Mouse (Mus musculus) v-Abl transformed pro-B cells (cell line): ENCODE results near the gene Dhx35.

Experiments
- in situ Hi-C, 2 experiments: fragments of 400-800 bp; cut with MboI; formaldehyde crosslinking; loops; one replicate each; pipeline ENCODE4 v1.15.1; 2025; ENCODE audit not compliant: unreplicated experiment in 2 of 2

Dhx35 gene

DNA sequence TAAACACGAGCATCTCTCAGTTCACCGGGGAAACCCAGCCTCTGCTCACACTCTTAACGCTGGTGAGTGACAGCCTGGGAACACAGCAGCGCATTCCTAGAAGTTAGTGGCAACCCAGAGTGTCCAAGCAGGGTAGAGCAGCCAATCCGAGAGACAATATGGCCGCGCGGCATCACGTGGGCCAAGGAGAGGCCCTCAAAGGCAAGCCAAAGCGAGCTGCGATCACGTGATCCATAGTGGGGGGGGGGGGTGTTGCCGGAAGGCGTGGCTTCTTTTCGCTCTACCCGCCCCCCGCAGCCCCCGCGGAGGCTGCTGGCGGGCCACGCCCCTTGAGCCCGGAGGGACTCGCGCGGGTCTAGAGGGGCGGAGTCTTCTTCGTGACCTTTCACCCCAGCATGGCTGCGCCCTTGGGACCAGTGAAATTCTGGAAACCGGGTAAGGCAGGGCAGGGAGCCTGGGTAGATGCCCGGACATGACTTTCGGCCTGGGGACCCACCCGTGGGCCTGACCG is at the start of gene Dhx35:
Dhx35 (plus strand) TSS at position 314 of the 511 bp plus-strand sequence.
- in situ Hi-C loops: no loop called here

DNA sequence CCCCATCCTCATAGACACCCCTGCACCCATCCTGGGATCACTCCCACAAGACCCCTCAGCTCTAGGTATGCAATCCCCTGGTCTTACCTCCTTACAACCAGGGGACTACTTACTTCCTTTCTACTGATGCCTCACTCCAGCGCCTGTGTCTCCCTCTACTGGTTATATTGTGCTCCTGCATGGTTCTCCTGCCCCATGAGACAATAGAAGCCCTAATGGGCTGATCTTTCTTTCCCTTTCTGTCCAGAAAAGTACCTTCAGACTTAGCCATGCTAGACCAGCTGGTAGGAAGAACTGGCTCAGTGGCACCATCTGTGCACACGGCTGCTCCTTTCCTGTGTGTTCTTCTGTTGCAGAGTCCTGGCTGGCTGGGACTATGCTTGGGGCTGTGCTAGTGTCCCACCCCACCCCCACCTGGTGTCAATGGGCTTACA is 49.5 kb upstream of the Dhx35 start:
- in situ Hi-C loops: loop anchor here (5.0 kb wide), 3 partner anchors 38 to 198 kb away; no protein-coding TSS in a partner anchor

DNA sequence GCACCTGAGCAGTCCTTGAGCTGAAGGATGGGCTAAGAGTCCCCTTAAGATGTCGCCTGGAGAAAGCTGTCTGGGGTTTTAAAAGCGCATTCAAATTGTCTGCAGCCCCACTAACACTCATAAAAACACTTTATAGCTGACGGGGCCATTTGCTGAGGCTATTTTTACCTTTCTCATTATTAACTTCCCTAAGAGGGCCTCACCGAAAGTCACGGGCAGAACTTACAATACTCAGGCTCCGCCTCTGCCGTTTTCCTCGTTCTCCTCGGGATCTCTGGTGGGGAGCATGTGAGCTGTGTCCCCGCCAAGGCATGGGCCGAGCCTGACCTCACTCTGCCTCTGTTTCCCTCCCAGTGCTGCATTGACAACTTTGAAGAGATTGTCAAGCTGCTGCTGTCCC is 48.4 kb upstream of the Dhx35 start:
- in situ Hi-C loops: loop anchor here (5.0 kb wide), 3 partner anchors 39 to 199 kb away; no protein-coding TSS in a partner anchor

DNA sequence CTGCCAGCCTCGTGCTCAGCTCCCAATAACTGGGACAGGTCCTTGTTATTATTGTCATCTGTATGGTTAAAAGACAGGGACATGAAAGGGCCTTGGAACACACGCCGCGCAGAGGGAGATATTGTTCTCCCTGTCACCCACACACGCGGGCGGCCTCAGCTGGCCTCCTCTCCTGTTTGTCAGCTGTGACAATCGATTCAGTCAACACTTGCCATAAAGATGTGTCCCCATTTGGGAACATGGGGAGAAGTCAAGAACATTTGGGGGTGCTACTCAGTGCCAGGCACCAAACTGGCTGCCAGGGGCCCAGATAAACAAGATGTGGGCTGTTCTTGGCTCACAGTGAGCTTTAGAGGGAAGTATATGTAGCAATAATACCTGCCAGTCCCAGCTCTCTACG is 45.2 kb upstream of the Dhx35 start:
- in situ Hi-C loops: loop anchor here (5.0 kb wide), 3 partner anchors 42 to 202 kb away; no protein-coding TSS in a partner anchor

DNA sequence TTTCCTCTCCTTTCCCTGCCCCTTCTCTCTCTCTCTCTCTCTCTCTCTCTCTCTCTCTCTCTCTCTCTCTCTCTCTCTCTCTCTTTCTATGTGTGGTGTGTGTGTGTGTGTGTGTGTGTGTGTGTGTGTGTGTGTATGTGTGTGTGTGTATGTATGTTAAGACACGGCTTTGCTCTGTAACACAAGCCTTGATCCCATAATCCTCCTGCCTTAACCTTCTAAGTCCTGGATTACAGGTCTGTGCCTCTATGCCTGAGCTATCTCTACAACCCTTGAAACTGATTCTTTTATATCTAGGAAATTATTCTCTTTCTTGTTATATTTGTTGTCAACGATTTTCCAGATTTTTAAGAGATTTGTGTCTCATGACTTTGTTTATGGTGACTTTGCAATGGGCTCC is 34.4 kb upstream of the Dhx35 start:
- in situ Hi-C loops: loop anchor here in 1 of 2 experiments (10.0 kb wide), 1 partner anchor 1835 kb away; no protein-coding TSS in a partner anchor

DNA sequence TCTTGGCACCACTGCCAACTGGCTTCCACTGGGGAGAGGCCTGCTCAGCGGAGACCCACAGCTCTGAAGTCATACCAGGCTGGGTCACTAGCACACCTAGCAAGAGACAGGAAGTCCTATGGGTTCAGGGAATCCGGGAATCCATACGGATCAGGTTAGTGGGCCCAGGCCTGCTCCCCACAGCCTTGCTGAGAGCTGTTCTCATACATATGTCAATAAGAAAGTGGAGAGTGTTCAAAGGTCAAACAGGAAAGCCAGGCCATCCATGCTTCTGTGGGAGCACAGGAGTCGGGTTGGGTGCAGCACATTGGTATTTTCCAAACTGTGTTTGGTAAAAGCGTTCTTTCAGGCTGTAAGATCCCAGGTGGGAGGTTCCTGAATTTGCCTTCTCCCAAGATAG is 32.3 kb upstream of the Dhx35 start:
- in situ Hi-C loops: loop anchor here in 1 of 2 experiments (10.0 kb wide), 1 partner anchor 1832 kb away; no protein-coding TSS in a partner anchor

DNA sequence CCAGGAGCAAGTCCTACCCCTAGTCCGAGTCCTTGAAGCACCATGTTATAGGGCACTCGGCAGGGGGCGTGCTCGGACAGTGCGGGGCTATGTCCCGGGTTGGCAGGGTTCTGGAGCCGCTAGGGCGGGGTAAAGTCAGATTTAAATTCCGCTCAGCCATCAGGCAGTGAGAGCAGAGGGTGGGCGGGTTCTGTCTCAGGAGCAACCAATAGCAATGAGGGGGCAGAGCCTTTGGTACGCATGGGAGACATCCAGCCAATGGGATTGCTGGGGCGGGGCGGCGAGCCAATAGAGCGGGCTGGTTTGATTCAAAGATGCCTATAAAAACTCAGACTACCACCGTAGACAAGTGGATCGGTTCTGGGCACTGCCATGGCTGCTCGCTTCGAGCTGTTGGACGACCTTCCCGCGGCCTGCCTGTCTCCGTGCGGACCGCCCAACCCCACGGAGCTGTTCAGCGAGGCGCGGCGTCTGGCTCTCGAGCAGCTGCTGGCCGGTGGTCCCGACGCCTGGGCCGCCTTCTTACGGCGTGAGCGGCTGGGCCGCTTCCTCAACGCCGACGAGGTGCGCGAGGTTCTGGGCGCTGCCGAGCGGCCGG is 26.8 kb upstream of the Dhx35 start, which contains the start of gene Fam83d:
Fam83d (plus strand) TSS at position 352 of the 598 bp plus-strand sequence.
- in situ Hi-C loops: loop anchor here (5.0 to 10.0 kb wide), 3 partner anchors 84 to 1827 kb away; no protein-coding TSS in a partner anchor

DNA sequence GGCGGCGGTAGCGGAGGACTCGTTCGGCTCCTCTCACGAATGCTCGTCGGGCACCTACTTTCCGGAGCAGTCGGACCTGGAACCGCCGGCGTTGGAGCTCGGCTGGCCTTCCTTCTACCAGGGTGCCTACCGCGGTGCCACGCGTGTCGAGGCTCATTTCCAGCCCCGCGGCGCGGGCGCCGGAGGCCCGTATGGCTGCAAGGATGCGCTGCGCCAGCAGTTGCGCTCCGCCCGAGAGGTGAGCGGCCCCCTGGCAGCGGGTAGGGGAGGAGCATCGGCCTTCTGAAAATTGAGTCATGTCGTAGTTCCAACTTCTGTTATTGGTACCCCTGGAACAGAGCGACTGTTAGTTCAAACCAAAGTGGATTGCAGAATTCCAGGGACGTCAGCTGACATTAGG is 26.3 kb upstream of the Dhx35 start:
- in situ Hi-C loops: loop anchor here (5.0 to 10.0 kb wide), 3 partner anchors 84 to 1826 kb away; no protein-coding TSS in a partner anchor

DNA sequence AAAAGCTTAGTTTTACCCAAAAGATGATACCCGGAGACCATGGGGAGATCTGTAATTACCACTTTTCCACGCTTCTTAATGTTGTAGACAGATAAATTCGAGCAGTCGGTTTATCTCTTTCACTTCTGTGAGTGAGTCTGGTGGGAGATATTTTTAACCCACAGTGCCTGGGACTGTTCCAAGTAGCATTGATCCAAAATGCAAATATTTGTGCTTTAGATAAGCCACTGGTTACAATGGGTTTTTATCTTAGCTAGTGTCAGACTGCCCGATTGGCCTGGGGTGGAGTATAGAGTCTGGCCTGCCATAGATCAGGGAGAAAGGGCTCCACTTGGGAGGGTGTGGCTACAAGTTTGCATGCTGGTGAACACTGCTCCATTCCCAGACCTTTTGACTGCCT is 25.8 kb upstream of the Dhx35 start:
- in situ Hi-C loops: loop anchor here (5.0 to 10.0 kb wide), 3 partner anchors 84 to 1826 kb away; no protein-coding TSS in a partner anchor

DNA sequence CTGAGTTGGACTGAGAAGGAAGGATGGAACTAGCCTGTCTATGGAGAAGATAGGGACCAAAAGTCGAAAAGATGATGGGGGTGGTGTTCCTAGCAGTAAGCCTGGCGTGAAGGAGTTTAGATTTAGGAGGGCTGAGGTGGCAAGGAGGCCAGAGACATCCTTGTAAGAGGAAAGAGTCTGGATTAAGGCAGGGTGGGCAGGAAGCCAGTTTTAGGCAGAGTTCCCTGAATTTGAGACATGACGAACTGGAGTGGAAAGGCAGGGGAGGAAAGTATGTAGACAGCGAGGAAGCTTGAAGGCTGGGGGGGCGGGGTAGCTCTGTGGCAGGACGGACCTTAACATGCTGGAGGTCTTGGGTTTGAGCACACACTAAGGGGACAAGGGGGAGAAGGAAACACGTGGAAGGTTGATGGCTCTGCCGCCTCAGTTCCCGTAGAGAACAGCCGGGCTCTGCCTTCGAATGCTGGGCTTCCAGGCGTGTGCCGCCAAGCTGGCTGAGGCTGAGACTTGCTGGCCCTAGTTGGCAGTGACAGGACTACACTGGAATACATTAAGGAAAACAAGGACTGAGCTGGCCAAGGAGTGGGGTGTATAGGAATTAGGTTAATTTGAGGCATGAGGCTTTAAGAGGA is 24.4 kb upstream of the Dhx35 start:
- in situ Hi-C loops: no loop called here

DNA sequence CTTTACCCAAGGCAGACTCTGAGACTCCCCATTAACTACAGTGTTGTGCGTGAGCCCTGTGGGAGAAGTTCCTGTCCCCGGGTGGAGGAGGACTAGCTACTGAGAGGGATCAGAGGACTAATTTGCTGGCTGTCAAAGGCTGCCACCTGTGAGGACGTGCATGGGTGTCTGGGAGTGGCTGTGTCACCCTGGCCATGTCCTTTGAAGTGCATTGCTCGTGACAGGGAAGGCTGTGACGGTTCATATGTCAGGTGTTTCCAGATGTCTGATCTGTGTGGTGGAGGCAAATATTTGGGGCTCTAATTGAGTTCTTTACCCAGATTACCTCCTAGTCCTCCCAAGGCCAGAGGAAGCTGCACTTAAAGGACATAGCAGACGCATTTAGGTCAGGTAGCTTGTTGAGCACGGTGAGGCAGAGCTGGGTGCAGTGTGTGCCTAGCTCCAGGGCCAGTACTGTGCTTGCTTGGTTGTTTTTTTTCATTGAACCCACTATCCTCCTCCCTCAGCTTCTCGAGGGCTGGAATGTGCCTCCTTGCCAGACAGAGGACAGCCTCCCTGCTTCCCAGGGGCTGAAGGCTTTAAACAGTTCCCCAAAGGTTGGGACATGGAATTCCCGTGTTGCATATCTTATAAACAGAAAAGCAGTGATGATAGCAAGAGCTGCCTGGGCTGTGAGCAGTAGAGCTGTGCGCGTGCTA is 23.4 kb upstream of the Dhx35 start:
- in situ Hi-C loops: no loop called here

DNA sequence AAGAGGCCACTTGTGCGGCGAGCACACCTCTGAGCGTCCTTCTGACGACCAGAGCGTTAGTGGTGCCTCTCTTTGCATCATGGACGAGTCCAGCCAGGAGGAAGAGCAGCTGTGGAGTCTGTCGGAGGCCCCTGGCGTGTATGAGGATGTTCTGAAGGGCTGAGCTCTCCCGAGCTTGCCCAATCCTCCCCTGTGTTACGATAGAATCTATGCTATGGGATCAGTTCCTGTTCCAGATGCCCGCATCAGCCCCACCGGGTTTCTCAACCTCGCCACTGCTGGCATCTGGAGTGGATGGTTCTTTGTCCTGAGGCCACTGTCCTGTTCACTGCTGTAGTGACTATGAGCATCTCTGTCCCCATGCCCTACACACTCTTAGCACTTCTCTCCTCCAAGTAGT is 21.8 kb upstream of the Dhx35 start:
- in situ Hi-C loops: no loop called here

DNA sequence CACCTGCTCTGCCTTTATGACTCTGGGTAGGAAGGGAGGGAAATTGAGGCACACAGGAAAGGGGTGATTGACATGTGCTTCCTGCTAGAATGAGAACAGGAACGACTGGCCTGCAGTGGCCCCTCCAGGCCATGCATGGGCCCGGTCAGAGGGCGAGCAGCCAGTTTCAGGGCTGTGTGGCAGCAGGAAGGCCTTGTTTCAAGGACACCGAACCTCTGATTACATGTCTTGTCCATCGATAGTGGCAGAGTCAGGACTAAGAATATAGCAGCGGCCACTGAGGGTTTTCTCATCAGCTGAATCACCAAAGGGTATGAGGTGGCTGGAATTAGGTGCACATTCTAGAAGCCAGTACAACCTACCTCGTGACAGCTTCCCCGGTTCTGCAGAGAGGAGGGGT is 19.7 kb upstream of the Dhx35 start:
- in situ Hi-C loops: no loop called here

DNA sequence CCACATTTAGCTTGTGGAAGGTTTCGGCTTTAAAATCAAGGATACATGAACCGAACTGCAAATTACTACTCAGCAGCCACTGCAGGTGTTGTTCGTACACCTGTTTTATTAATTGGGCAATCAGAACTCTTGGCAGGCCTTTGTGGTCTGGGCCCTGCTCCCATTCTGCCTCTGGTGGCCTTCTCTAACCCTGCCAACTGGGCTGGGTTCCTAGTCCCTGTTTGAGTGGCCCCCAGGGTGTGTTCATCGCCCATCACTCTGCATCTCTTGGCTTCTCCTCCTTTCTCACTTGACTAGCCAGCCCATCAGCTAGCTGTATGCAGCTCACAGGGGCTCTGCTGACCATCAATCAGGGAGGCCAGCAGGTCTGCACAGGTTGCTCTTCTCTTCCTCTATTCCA is 17.9 kb upstream of the Dhx35 start:
- in situ Hi-C loops: no loop called here

DNA sequence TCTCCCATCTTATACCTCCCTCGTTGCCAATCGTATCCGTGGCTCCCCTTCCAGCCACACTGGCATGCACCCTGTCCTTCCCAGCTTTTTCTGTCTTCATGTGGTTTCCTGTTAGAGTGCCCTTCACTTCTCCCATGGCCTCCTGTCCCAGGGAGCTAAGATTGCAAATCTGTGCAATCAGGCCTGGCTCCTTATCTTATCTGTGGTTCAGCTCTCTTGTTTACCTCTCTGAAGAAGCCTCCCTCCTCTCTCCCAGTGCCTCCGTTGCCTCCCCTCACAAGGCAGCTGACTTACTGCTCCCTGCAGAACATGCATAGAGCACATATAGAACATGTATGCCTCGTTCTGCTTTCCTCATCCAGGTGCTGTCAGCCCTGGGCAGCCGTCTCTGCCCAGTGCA is 17.1 kb upstream of the Dhx35 start:
- in situ Hi-C loops: no loop called here

DNA sequence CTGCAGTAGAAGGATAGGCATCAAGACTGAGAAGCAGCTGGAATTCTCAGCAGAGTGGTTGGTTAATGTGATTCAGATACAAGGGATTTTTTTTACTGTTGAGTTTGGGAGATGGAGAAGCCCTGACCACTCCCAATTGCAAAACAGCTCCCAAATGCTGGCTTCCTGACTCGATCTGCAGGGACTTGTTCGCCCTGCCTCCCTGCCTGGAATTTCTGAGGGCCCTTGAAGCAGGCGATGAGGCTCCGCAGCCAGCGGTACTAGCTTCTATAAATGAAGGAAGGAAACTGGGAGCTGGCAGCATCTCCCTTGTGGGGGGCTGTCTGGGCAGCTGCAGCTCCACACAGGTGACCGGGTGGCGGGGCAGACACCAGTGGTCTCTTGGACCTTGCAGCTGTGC is 16.3 kb upstream of the Dhx35 start:
- in situ Hi-C loops: no loop called here

DNA sequence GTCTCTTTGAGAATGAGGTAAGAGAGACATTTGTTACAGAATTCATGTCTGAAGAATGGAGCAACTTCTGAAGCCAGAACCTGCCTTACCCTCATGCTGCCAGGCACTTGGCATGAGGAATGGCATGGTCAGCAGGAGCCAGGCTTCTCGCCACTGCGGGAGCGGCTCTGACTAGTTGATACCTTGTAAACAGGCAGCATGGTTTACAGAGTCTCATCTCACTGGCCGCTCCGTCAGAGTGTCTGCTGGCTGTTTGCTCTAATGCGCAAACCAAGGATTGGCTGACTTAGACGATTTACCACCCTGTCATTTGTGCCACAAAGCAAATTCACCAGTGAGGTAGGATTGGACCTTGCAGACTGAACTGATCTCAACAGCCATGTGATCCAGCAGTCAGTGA is 13.5 kb upstream of the Dhx35 start:
- in situ Hi-C loops: no loop called here

DNA sequence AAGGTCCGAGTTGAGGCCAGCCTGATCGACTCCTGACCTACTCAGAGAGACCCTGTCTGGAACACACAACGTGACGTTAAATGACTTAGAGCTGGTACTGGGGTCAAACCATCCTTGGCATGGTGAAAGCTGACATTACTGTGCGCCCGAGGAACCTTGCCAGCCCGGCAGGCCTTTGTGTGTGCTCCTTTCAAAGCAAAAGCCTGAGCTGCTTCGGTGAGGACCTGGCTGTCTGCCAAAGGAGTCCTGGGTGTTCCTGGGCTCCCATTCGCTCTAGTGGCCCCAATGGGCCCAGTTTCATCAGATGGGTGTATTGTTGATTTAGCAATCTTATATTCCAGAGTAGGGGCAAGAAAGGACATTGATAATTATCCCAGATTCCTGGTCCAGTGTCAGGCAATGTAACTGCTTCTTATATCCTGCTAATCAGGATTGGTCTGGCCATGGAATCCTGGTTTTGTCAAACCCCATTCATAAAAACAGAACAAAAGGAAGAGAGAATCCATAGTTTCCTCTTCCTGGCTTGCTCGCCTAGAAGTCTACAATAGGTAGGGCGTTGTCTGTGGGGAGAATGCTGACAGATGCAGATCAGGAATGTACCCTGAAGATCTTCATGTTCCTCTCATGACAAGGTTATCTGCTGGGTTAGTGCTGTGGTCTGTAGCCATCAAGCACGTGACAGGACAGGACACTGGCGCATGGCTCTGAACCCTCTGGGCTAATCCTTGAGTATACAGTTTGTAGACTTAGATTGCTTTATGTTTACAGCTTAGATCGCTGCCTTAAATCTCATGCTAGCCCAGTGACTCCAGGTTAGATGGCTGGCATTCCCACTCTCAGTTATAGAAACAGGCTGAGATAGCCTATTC is 7.4 kb upstream of the Dhx35 start:
- in situ Hi-C loops: no loop called here

DNA sequence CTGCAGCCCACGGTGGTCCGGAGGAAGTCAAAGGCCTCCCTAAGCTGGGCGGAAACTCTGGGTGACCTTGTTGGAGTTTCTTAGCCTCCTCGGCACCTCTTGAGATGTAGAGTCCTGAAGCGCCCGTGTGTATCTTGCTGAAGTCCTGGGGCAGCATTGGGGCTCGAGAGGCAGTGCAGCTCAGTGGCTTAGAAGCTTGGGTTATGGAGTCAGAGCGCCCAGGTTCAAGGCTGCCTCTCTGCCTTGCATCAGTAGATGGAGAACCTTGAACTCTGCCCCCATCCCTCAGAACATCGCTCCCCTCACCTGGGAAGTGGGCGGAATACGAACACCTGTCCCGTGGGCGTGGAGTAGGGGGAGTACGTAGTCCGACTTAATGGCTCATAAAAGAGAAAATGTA is 436 bp downstream of the Dhx35 start:
- in situ Hi-C loops: no loop called here

DNA sequence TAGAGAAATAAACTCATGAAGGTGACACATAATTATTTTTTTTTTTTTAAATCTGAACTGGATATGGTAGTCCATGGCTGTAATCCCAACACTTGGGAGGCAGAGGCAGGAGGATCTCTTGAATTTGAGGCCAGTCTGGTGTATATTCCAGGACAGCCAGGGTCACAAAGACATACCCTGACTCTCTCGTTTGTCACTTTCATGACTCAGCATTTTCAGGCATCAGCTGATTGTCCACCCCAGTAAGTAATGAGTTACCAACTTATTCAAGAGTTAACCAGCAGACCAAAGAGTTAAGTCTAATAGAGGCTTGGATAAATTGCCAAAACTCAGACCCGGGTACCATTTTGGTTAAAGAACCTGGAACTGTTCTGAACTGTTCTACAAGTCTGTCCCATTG is 1.3 kb downstream of the Dhx35 start:
- in situ Hi-C loops: no loop called here
